Mouse (Mus musculus): ENCODE measurements around the gene Psme2.
A peak's percentile ranks its signal among the peaks of the same experiment; 100 is the strongest.

The Psme2 gene

GRCm38 (mm10) chr14:55590748-55591330, at the start of gene Psme2:
Psme2 (minus strand) TSS chr14:55591113.
- DNase-seq: peak; percentile 94

GRCm38 (mm10) chr14:55637795-55638194, 46.9 kb upstream of the Psme2 start, which contains the start of gene Gm49378:
Gm49378 (minus strand) TSS chr14:55637895.
- DNase-seq: no peak

GRCm38 (mm10) chr14:55635523-55636007, 44.7 kb upstream of the Psme2 start, which contains the start of gene Ipo4:
Ipo4 (minus strand) TSS chr14:55635957.
- DNase-seq: peak; percentile 90

GRCm38 (mm10) chr14:55634874-55635522, 44.1 kb upstream of the Psme2 start:
- DNase-seq: peak; percentile 24

GRCm38 (mm10) chr14:55629312-55629711, 38.4 kb upstream of the Psme2 start:
- DNase-seq: peak; percentile 73

GRCm38 (mm10) chr14:55628077-55628827, 37.3 kb upstream of the Psme2 start:
- DNase-seq: no peak

- no peak for DNase-seq
Measured at GRCm38 (mm10) chr14:55618486-55619195, 27.7 kb upstream of the Psme2 start.

- DNase-seq: peak; percentile 35
Measured at GRCm38 (mm10) chr14:55617822-55618221, 26.9 kb upstream of the Psme2 start, which contains the start of gene Rec8. Rec8 (plus strand) TSS chr14:55618037.

GRCm38 (mm10) chr14:55616844-55617243, 25.9 kb upstream of the Psme2 start:
- no peak for DNase-seq

- DNase-seq: no peak
Measured at GRCm38 (mm10) chr14:55615876-55616275, 25.0 kb upstream of the Psme2 start.

- DNase-seq: no peak
Measured at GRCm38 (mm10) chr14:55614565-55615178, 23.8 kb upstream of the Psme2 start.

- DNase-seq: no peak
Measured at GRCm38 (mm10) chr14:55613346-55613745, 22.4 kb upstream of the Psme2 start.

- no peak for DNase-seq
Measured at GRCm38 (mm10) chr14:55608339-55608738, 17.4 kb upstream of the Psme2 start.

- no peak for DNase-seq
Measured at GRCm38 (mm10) chr14:55605743-55606459, 15.0 kb upstream of the Psme2 start.

GRCm38 (mm10) chr14:55604823-55605222, 13.9 kb upstream of the Psme2 start:
- DNase-seq: no peak

- DNase-seq: peak; percentile 94
Measured at GRCm38 (mm10) chr14:55603633-55604576, 13.0 kb upstream of the Psme2 start.

- no peak for DNase-seq
Measured at GRCm38 (mm10) chr14:55603271-55603632, 12.3 kb upstream of the Psme2 start, which contains the start of gene Irf9. Irf9 (plus strand) TSS chr14:55603571.

- DNase-seq: no peak
Measured at GRCm38 (mm10) chr14:55598521-55599390, 7.8 kb upstream of the Psme2 start.

- no peak for DNase-seq
Measured at GRCm38 (mm10) chr14:55596036-55596690, 5.2 kb upstream of the Psme2 start.

All from lung, postnatal 14 days (tissue).